Mouse (Mus musculus) cerebellum, adult 8-10 months (tissue): ENCODE data around the gene Gm42791.

Experiments used
- DNase-seq: peaks from one replicate; pipeline ENCODE4 v3.0.0; 2022

Gene Gm42791

DNA sequence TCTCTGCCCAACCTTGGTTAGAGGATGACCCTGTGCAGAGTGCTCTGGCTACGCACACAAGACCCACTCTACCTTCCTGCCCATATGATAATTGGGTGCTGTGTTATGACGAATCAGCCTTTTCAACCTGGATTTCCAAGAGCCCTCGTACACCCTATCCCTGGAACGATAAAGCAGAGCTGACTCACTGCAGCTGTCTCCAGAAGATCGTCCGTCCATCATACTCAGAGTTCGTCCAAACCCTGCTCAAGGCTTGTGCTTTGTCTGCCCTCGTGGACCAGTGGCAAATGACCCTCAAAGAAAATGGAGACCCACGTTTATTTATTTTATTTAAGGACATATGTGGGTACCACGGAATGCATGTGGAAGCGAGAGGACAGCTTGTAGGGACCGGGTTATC lies 19.9 kb downstream of the Gm42791 start:
- no peak for DNase-seq

- DNase-seq: no peak
Measured at GRCm38 (mm10) chr5:148973019-148973668, 21.8 kb downstream of the Gm42791 start.

- DNase-seq: no peak
Measured at GRCm38 (mm10) chr5:148972167-148972566, 22.8 kb downstream of the Gm42791 start.

- DNase-seq: no peak
Measured at GRCm38 (mm10) chr5:148969648-148970047, 25.3 kb downstream of the Gm42791 start.

GRCm38 (mm10) chr5:148968958-148969576 lies 25.9 kb downstream of the Gm42791 start:
- no peak for DNase-seq

DNA sequence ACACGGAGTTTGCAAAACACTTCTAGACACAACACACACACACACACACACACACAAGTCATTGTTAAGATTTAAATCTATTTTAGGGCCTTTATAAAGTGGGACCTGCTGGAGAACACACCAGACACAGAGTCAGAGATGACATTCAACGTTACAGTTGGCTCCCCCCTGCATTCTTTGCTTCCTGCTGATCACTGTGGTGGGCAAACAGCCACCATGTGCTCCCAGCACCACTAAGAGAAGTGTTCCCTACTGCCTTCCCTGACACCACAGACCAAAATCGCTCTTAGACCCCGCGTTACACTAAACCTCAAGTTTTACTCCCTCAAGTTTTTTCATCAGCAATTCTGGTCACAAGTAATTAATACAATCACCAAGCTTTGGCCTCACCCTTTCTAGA lies 26.8 kb downstream of the Gm42791 start:
- DNase-seq: no peak

DNA sequence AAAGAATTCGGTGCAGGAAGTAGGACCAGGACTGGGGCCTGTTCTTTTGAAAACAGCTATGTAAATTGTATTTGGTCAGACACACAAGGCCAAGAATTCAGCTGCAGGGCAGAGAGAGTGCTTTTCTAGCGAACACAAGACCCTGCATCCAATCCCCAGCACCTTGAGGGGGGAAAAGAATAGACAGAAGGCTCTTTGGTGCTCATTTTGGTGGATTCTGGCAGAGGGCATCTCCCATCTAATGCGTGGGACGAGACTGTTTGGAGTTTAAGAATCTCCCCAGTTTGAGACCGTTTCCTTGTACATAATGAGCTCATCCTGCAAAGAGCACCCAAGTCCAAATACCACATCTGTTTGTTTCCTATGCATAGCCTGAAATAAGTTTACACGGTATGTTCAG lies 28.6 kb downstream of the Gm42791 start:
- no peak for DNase-seq

DNA sequence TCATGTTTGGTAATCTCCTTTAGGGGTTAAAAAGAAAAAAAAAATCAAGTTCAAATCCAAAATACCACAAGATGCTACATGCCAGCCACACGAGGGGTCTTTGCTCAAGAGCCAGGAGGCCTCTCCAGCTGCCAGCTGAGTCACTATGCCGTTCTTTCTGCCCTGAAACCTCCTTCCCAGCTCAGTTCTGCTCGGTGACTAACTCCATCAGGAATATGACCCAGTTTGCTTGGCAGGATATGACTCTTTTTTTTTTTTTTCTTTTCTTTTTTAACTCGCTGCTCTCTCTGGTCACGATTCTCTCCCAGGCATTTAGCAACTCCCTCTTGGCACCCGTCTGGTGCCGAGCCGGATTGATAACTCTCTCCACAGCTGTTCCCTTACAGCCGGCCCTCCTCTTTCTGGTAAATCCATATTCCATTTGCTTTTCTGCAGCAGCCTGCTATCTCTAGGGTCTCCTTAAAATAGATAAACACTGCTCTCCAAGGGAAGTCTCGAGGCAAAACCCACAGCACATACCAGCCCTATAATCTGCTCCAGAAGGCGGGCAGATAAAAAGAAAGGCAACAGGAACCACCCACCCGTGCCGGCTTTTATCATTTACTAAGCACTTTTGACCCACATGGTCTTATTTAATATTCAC lies 29.1 kb downstream of the Gm42791 start:
- peak; percentile 22 for DNase-seq

DNA sequence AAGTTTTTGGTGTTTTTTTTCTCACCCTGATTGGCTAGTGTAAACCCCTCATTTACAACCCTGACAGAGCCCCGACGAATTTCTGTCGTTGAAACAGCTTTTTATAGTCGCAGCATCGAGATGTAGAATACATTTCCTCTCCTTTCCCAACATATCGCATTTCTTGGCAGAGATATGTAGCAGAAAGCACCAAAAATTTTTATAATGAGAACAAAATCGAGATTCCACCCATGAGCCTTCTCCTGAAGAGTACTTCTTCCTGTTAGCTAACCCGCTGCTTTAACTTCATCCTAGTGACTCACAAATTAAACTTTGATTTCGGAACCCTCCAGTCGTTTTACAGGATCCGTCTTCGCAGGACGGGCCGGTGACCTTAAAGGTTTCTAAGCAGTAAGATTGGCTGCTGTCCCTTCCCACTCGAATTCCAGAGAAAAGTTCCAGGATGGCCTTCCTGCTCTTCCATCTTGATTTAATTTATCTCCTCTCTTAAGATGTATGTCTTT lies 29.8 kb downstream of the Gm42791 start:
- DNase-seq: no peak

GRCm38 (mm10) chr5:148964251-148964650 lies 30.7 kb downstream of the Gm42791 start:
- DNase-seq: no peak

DNA sequence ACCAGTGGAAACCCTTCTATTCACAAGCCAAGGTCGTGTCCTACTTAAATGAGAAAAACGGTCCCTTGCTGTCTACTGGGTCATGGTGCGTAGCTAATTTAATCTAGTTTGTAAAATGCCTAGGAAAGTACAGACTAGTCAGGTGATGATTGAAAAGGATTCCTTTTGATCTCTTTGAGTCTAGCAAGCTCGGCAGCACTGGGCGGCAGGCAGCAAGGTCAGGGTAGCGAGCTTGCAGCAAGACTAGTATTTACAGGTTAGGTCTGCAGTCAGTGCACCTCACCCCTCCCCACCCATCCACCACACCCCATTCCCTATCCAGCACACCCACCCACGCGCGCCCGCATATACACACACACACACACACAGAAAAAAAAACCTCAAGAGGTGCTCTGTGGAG lies 34.7 kb downstream of the Gm42791 start:
- DNase-seq: no peak

- DNase-seq: peak; percentile 59
Measured at GRCm38 (mm10) chr5:148959068-148959990, 35.6 kb downstream of the Gm42791 start.

DNA sequence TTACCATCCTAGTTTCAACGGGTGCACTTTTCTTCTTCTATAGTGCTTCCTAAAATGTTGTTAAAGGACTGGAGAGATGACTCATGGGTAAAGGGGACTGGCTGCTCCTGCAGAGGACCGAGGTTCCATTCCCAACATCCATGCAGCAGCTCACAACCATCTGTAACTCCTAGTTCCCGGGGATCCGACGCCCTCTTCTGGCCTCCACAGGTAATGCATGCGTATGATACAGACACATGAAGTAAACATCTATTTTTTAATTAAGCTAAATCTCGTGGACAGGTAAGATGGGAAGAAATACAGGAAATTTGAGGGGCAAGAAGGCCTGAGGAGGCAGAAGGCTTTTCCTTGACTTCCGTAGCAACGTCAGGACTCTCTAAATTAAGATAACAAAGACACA lies 36.6 kb downstream of the Gm42791 start:
- peak; percentile 21 for DNase-seq

GRCm38 (mm10) chr5:148956898-148957535 lies 37.9 kb downstream of the Gm42791 start:
- no peak for DNase-seq

GRCm38 (mm10) chr5:148956091-148956490 lies 38.9 kb downstream of the Gm42791 start:
- DNase-seq: no peak

DNA sequence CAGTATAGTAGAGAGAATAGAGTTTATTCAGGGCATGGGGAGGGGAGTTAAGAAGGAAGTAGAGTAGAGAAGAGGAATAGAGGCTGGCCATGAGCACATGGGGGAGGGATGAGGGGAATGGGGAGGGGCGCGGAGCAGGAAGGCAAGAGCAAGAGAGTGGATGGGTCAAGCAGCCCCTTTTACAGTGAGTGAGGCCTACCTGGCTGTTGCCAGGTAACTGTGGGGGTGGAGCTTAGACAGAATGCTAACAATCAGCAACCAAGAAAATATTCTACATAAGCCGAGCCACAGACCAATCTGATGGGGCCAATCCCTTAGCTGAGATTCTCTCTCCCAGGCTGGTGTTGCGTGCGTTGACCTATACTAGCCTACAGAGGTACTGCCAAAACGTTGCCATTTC lies 39.4 kb downstream of the Gm42791 start:
- DNase-seq: no peak

- no peak for DNase-seq
Measured at GRCm38 (mm10) chr5:148954314-148955060, 40.5 kb downstream of the Gm42791 start.

DNA sequence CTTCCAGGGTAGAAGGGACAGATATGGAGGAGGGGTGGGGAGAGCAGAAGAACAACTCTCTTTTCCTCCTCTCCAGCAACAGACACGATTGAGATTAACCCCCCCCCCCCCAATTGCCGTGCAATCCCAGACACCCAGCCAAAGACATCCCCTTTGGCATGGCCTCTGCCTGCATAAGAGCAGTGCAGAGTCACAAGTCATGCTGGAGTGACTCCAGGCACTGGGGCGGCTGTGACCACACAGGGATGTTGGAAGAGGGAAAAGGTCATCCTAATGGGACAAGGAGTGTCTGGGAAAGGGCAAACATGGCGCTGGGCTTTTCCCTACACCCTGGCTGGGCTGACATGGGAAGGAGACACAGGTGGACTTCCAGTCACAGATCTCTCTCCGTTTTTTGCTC lies 41.8 kb downstream of the Gm42791 start:
- no peak for DNase-seq

DNA sequence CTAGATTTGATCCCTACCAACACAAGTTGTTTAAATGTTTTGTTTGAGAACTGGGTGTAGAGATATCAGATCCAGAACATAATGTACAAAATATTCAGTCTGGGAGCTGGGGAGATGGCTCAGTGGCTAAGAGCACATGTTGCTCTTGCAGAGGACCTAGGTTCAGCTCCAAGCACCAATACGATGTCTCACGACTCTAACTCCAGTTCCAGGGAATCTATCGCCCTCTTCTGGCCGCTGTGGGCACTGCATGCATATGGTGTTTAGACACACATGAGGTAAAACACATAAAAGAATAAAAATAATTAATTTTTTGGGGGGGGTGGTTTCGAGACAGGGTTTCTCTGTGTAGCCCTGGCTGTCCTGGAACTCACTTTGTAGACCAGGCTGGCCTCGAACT lies 42.5 kb downstream of the Gm42791 start:
- peak; percentile 26 for DNase-seq

DNA sequence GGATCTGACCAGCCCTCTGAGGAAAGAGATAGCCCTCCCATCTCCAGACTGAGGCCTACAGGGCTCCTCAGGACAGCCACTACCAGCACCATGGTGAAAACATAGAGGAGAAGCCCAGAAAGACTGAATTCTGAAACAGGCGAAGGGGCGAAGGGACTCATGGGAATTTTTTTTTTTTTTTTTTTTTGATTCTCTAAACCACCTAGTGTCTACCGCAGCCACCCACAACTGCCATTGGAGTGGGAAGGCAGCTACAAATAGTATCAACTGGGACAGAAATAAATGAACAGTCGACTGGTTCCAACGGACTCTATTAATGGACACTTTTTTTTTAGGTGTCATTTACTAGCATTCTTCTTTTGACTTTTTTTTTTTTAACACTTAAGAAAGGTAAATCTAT lies 43.6 kb downstream of the Gm42791 start:
- no peak for DNase-seq

DNA sequence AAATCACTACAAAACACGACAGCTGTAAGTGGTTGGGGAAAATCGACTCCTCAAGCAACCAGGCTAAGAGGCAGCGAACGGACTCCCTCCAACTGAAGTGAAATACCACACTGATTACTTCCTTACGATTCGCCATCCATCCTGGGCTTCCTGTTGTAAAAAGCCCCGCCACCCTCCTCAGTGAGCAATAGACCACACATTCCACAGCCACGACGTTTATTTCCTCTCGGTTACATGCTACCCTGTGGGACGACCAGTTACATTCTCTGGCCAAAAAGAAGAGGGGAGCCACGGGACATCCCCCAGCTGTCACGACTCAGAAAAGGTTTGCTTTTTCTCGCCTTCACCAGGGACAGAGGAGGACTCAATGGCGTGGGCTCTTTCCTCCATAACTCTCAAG lies 44.9 kb downstream of the Gm42791 start:
- no peak for DNase-seq

DNA sequence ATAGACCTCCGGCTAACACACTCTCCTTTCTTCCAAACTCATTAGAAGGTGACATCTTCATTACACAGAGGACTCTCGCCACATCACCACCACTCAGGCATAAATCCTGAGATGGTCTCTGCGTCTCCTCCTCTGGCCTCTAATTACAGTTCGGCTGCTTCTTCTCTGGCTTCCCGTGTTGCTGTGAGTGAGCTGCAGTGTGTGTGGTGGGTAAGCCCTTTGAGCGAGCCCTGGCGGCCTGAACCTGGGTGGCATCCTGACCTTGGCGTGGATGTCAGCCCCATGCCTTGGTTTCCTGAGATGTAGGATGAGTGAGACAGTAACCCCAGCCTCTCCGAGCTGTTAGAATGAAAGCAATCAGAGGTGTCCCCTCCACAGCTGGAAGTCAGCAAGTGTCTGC lies 46.4 kb downstream of the Gm42791 start:
- no peak for DNase-seq
